Mouse (Mus musculus) kidney, embryonic 14.5 days (tissue): ENCODE measurements around the gene Dtnbp1. TPM values are rescaled to one million over a fixed set of nuclear protein-coding genes. Genes with fewer than 3 reads are reported as not detected.
A peak's percentile ranks its signal among the peaks of the same experiment; 100 is the strongest.

Source experiments
- ATAC-seq: fragments of 200-750 bp; cut with Nextera tagmentation; 2 replicates; pipeline ENCODE4 v1.8.0; 2017; ENCODE audit warnings: moderate number of reproducible peaks, mild to moderate bottlenecking, moderate TSS enrichment, moderate library complexity; ENCODE audit not compliant: low FRiP score, low TSS enrichment
- H3K27ac ChIP-seq: fragments of 300-500 bp; sonication (generic); 2 replicates; pipeline ENCODE4 v1.5.1; 2014; ENCODE audit warnings: low read depth, mild to moderate bottlenecking, low read length, moderate library complexity, mixed read lengths
- H3K27me3 ChIP-seq: fragments of 300-500 bp; sonication (generic); 2 replicates; pipeline ENCODE4 v1.6.1; 2014; ENCODE audit warnings: mild to moderate bottlenecking, low read length; ENCODE audit not compliant: control insufficient read depth, insufficient read depth
- H3K36me3 ChIP-seq: fragments of 300-500 bp; sonication (generic); 2 replicates; pipeline ENCODE4 v1.6.1; 2014; ENCODE audit warnings: low read length, mixed read lengths; ENCODE audit not compliant: control insufficient read depth, insufficient read depth
- H3K4me1 ChIP-seq: fragments of 300-500 bp; sonication (generic); 2 replicates; pipeline ENCODE4 v1.6.1; 2014; ENCODE audit warnings: low read length, mixed read lengths; ENCODE audit not compliant: control insufficient read depth, insufficient read depth
- H3K4me2 ChIP-seq: fragments of 300-500 bp; sonication (generic); replicated peaks from 2 replicates; pipeline ENCODE4 v1.6.1; 2014; ENCODE audit warnings: low read depth, mild to moderate bottlenecking, low read length
- H3K4me3 ChIP-seq: fragments of 300-500 bp; sonication (generic); 2 replicates; pipeline ENCODE4 v1.5.1; 2014; ENCODE audit warnings: mild to moderate bottlenecking, low read length
- H3K9ac ChIP-seq: fragments of 300-500 bp; sonication (generic); 2 replicates; pipeline ENCODE4 v1.6.1; 2014; ENCODE audit warnings: low read depth, mild to moderate bottlenecking, low read length, moderate library complexity
- H3K9me3 ChIP-seq: fragments of 300-500 bp; sonication (generic); 2 replicates; pipeline ENCODE4 v1.6.1; 2016; ENCODE audit warnings: low read length; ENCODE audit not compliant: control insufficient read depth
- WGBS: fragments of 180-500 bp; shearing (Covaris S2); extraction: QIAGEN DNeasy Blood & Tissue Kit; methylation state at CpG from one replicate; pipeline ENCODE4 v1.1.7; 2014; 5-methylcytosine and 5-hydroxymethylcytosine counted together
- polyA plus RNA-seq: library from polyadenylated mRNA; unstranded; fragments of >200 nt; fragmentation: Nextera tagmentation; extraction: Ambion mirVana; gene quantifications from 2 replicates; pipeline ENCODE4 v1.2.1, GENCODE M21; 2014

Dtnbp1 gene
- polyA plus RNA-seq: 81.7 and 82.3 TPM in 2 replicates

- peaks cover 3% of the 10 kb centered on the region; the same call in 1 of the 2 replicates for H3K4me1 ChIP-seq
- H3K27me3 ChIP-seq: no peaks in the 10 kb centered on the region
- peak within 1 kb of the TSS; percentile 65 for H3K4me2 ChIP-seq
- peak within 1 kb of the TSS; percentile 76 for H3K27ac ChIP-seq
- H3K9me3 ChIP-seq: no peaks in the 10 kb centered on the region
- WGBS: under 1% methylated on average over 40 of the region's 68 CpGs
- H3K36me3 ChIP-seq: peaks cover 7% of the 10 kb centered on the region; the same call in 1 of the 2 replicates
- peak within 1 kb of the TSS; percentile 89 for H3K4me3 ChIP-seq
- peak; percentile 89 for ATAC-seq
- H3K9ac ChIP-seq: peak within 1 kb of the TSS; percentile 87
These were observed at the start of gene Dtnbp1 for GRCm38 (mm10) chr13:45001911-45002615. Gene Dtnbp1, minus strand, starts transcription at chr13:45002147.

- H3K27ac ChIP-seq: no peak overlapping the region
- no peak overlapping the region for H3K4me2 ChIP-seq
- no peak overlapping the region for H3K9ac ChIP-seq
- WGBS: 91% methylated on average over 7 of the region's 7 CpGs
- H3K9me3 ChIP-seq: no peaks in the 10 kb centered on the region
- ATAC-seq: no peak
- no peaks in the 10 kb centered on the region for H3K4me1 ChIP-seq
- no peaks in the 10 kb centered on the region for H3K27me3 ChIP-seq
- no peak overlapping the region for H3K4me3 ChIP-seq
- H3K36me3 ChIP-seq: no peaks in the 10 kb centered on the region
These were observed 47.5 kb upstream of the Dtnbp1 start for GRCm38 (mm10) chr13:45049261-45050020.

GRCm38 (mm10) chr13:45043466-45043865 lies 41.5 kb upstream of the Dtnbp1 start:
- Histone ChIP-seq H3K4me3 (no peak overlapping the region), H3K4me1 (no peaks in the 10 kb centered on the region), H3K36me3 (no peaks in the 10 kb centered on the region), H3K9ac (no peak overlapping the region), H3K4me2 (no peak overlapping the region), H3K9me3 (no peaks in the 10 kb centered on the region), H3K27me3 (no peaks in the 10 kb centered on the region), H3K27ac (no peak overlapping the region)
- WGBS: 76% methylated on average over 3 of the region's 3 CpGs
- ATAC-seq: no peak

GRCm38 (mm10) chr13:45040741-45041140 lies 38.8 kb upstream of the Dtnbp1 start:
- no peaks in the 10 kb centered on the region for H3K27me3 ChIP-seq
- H3K36me3 ChIP-seq: no peaks in the 10 kb centered on the region

GRCm38 (mm10) chr13:45040195-45040594 lies 38.2 kb upstream of the Dtnbp1 start:
- no peaks in the 10 kb centered on the region for H3K27me3 ChIP-seq
- no peaks in the 10 kb centered on the region for H3K36me3 ChIP-seq
- 44% methylated on average over 4 of the region's 4 CpGs for whole genome bisulfite sequencing
- H3K4me1 ChIP-seq: no peaks in the 10 kb centered on the region
- no peak for ATAC-seq
- no peak overlapping the region for H3K4me3 ChIP-seq
- H3K4me2 ChIP-seq: no peak overlapping the region
- no peak overlapping the region for H3K27ac ChIP-seq
- H3K9ac ChIP-seq: no peak overlapping the region
- H3K9me3 ChIP-seq: no peaks in the 10 kb centered on the region

More at GRCm38 (mm10) chr13:45040741-45041140, 38.8 kb upstream of the Dtnbp1 start:
- WGBS: 32% methylated on average over 7 of the region's 7 CpGs
- Histone ChIP-seq H3K27ac (no peak overlapping the region), H3K4me3 (no peak overlapping the region), H3K9me3 (no peaks in the 10 kb centered on the region), H3K4me2 (no peak overlapping the region), H3K9ac (no peak overlapping the region), H3K4me1 (no peaks in the 10 kb centered on the region)
- no peak for ATAC-seq

- H3K4me1 ChIP-seq: peaks cover 7% of the 10 kb centered on the region
- no peak for ATAC-seq
- WGBS: 77% methylated on average over 4 of the region's 4 CpGs
- H3K4me3 ChIP-seq: no peak overlapping the region
- H3K27ac ChIP-seq: no peak overlapping the region
- no peak overlapping the region for H3K9ac ChIP-seq
- H3K9me3 ChIP-seq: no peaks in the 10 kb centered on the region
- no peaks in the 10 kb centered on the region for H3K27me3 ChIP-seq
- no peaks in the 10 kb centered on the region for H3K36me3 ChIP-seq
- H3K4me2 ChIP-seq: no peak overlapping the region
These were observed 34.5 kb upstream of the Dtnbp1 start for GRCm38 (mm10) chr13:45036417-45036816.

- WGBS: 68% methylated on average over 7 of the region's 7 CpGs
- no peak overlapping the region for H3K9ac ChIP-seq
- H3K4me1 ChIP-seq: peaks cover 7% of the 10 kb centered on the region
- H3K27ac ChIP-seq: no peak overlapping the region
- H3K4me2 ChIP-seq: no peak overlapping the region
- H3K36me3 ChIP-seq: no peaks in the 10 kb centered on the region
- H3K27me3 ChIP-seq: no peaks in the 10 kb centered on the region
- no peak overlapping the region for H3K4me3 ChIP-seq
- H3K9me3 ChIP-seq: no peaks in the 10 kb centered on the region
- no peak for ATAC-seq
These were observed 32.8 kb upstream of the Dtnbp1 start for GRCm38 (mm10) chr13:45034759-45035158.

- WGBS: 44% methylated on average over 10 of the region's 10 CpGs
- H3K4me1 ChIP-seq: peaks cover 7% of the 10 kb centered on the region
These were observed 31.4 kb upstream of the Dtnbp1 start for GRCm38 (mm10) chr13:45033360-45033759.

GRCm38 (mm10) chr13:45032484-45032883 lies 30.5 kb upstream of the Dtnbp1 start:
- Histone ChIP-seq H3K4me1 (peaks cover 7% of the 10 kb centered on the region), H3K4me3 (no peak overlapping the region), H3K27me3 (no peaks in the 10 kb centered on the region), H3K27ac (no peak overlapping the region), H3K36me3 (no peaks in the 10 kb centered on the region), H3K4me2 (no peak overlapping the region), H3K9me3 (no peaks in the 10 kb centered on the region), H3K9ac (no peak overlapping the region)
- ATAC-seq: no peak
- 84% methylated on average over 4 of the region's 4 CpGs for WGBS

More at GRCm38 (mm10) chr13:45033360-45033759, 31.4 kb upstream of the Dtnbp1 start:
- H3K4me3 ChIP-seq: no peak overlapping the region
- H3K36me3 ChIP-seq: no peaks in the 10 kb centered on the region
- no peak overlapping the region for H3K9ac ChIP-seq
- ATAC-seq: no peak
- H3K9me3 ChIP-seq: no peaks in the 10 kb centered on the region
- H3K27ac ChIP-seq: no peak overlapping the region
- 0 out of 2 replicates have a peak overlapping the region, but pooled peaks have one; percentile 12 for H3K4me2 ChIP-seq
- no peaks in the 10 kb centered on the region for H3K27me3 ChIP-seq
